Mouse (Mus musculus) gastrocnemius, adult 8-10 months (tissue): ENCODE measurements around the gene Lkaaear1. TPM values are rescaled to one million over a fixed set of nuclear protein-coding genes. Genes with fewer than 3 reads are reported as not detected.

ENCODE experiments used
- DNase-seq, 2 experiments: peaks; one replicate each; pipeline ENCODE4 v3.0.0; 2022; ENCODE audit warnings: low spot score in 2 of 2
- total RNA-seq, 4 experiments: library from RNA; stranded (reverse); gene quantifications; 2 replicates each; pipeline ENCODE4 v1.2.4; 2022

Gene Lkaaear1
- total RNA-seq, 4 experiments from 2014 or later = not detected

- no peak for DNase-seq
Observed at GRCm38 (mm10) chr2:181683381-181683780, 14.9 kb downstream of the Lkaaear1 start.

- DNase-seq = no peak
Observed at GRCm38 (mm10) chr2:181681978-181682377, 16.3 kb downstream of the Lkaaear1 start.

GRCm38 (mm10) chr2:181680716-181681117 lies 17.5 kb downstream of the Lkaaear1 start:
- DNase-seq = no peak

- DNase-seq = peak in 1 of 2 experiments; percentile 56
Observed at GRCm38 (mm10) chr2:181679951-181680715, 18.1 kb downstream of the Lkaaear1 start, which contains the start of gene Tcea2. Gene Tcea2 (plus strand): TSS chr2:181680310.

GRCm38 (mm10) chr2:181678780-181679179 lies 19.5 kb downstream of the Lkaaear1 start:
- DNase-seq = peak; percentile 60 to 71

GRCm38 (mm10) chr2:181677755-181678098 lies 20.5 kb downstream of the Lkaaear1 start:
- DNase-seq = no peak

- peak in 1 of 2 experiments; percentile 12 for DNase-seq
Observed at GRCm38 (mm10) chr2:181677096-181677754, 21.0 kb downstream of the Lkaaear1 start.

GRCm38 (mm10) chr2:181676424-181676823 lies 21.8 kb downstream of the Lkaaear1 start:
- no peak for DNase-seq

GRCm38 (mm10) chr2:181675454-181675853 lies 22.8 kb downstream of the Lkaaear1 start:
- peak in 1 of 2 experiments; percentile 48 for DNase-seq

GRCm38 (mm10) chr2:181674934-181675333 lies 23.3 kb downstream of the Lkaaear1 start:
- DNase-seq = no peak

GRCm38 (mm10) chr2:181673501-181673900 lies 24.7 kb downstream of the Lkaaear1 start:
- DNase-seq = no peak

GRCm38 (mm10) chr2:181671984-181672383 lies 26.3 kb downstream of the Lkaaear1 start:
- DNase-seq = no peak

- peak in 1 of 2 experiments; percentile 12 for DNase-seq
Observed at GRCm38 (mm10) chr2:181671326-181671725, 26.9 kb downstream of the Lkaaear1 start, which contains the start of gene Sox18. Gene Sox18 (minus strand): TSS chr2:181671640.

- no peak for DNase-seq
Observed at GRCm38 (mm10) chr2:181670913-181671311, 27.3 kb downstream of the Lkaaear1 start.

- no peak for DNase-seq
Observed at GRCm38 (mm10) chr2:181670285-181670912, 27.8 kb downstream of the Lkaaear1 start.

- DNase-seq = no peak
Observed at GRCm38 (mm10) chr2:181663298-181663630, 35.0 kb downstream of the Lkaaear1 start.

GRCm38 (mm10) chr2:181662620-181663297 lies 35.5 kb downstream of the Lkaaear1 start:
- DNase-seq = no peak

- DNase-seq = peak; percentile 68 to 75
Observed at GRCm38 (mm10) chr2:181659609-181660055, 38.6 kb downstream of the Lkaaear1 start.

GRCm38 (mm10) chr2:181658930-181659555 lies 39.2 kb downstream of the Lkaaear1 start:
- peak in 1 of 2 experiments; percentile 28 for DNase-seq

GRCm38 (mm10) chr2:181658528-181658927 lies 39.7 kb downstream of the Lkaaear1 start:
- DNase-seq = no peak

GRCm38 (mm10) chr2:181657441-181657840 lies 40.8 kb downstream of the Lkaaear1 start:
- no peak for DNase-seq
